Mouse (Mus musculus) bone marrow, adult 2 months (tissue): Measurements from ENCODE around the gene Ly6g6f.
A peak's percentile ranks its signal among the peaks of the same experiment; 100 is the strongest.

ENCODE experiments used
- CTCF ChIP-seq: fragments of 200-500 bp; IDR thresholded peaks from 2 replicates; pipeline ENCODE4 v1.5.1; 2011; ENCODE audit warnings: low read length, control low read depth; ENCODE audit not compliant: control insufficient read depth, insufficient read depth
- POLR2A ChIP-seq: fragments of 200-500 bp; IDR thresholded peaks from 2 replicates; pipeline ENCODE4 v1.6.1; 2011; ENCODE audit warnings: low read depth, mild to moderate bottlenecking, control low read depth, low read length, borderline replicate concordance; ENCODE audit not compliant: control insufficient read depth

GRCm38 (mm10) chr17:35032323-35032870 lies 53.0 kb downstream of the Ly6g6f start:
- no peak for TF ChIP-seq POLR2A
- peak; percentile 31; the same call in 1 of the 2 replicates for TF ChIP-seq CTCF
